Mouse (Mus musculus) 3134 (cell line): ENCODE measurements around the gene Trim56.
"Not testable (repeated sequence)": the region's sequence is repeated elsewhere in the genome, so short reads cannot be mapped to it uniquely, and the experiment has no call there.

Source experiments
- DNase-seq: peaks from one replicate; pipeline ENCODE4 v3.0.0-alpha.2; 2011; ENCODE audit warnings: low spot score; ENCODE audit not compliant: insufficient read length; ENCODE audit errors: extremely low read depth

Gene Trim56

GRCm38 (mm10) chr5:137115866-137116847 lies at the start of gene Trim56:
TSS of gene Trim56 (minus strand) at chr5:137116209.
- DNase-seq: peak; percentile 83

DNA sequence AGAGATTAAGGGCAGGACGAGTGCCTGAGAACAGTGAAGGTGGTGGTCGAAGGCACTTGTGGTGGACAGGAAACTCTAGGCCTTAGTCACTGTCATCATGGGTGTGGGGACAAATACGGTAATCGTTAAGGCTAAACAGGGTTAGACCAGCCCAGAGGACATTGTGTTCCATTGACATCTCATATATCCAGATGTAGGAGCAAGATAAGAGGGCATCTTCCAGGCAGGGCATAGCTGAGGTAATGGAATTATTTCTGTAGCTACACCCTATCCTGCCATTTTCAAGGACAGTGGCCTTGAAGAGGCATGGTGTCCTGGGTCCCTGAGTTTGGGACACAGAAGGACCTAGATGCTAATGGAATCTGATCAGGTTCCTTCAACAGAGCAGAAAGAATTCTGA lies 45.8 kb upstream of the Trim56 start:
- DNase-seq: no peak

- DNase-seq: peak; percentile 22
Observed at GRCm38 (mm10) chr5:137159461-137159860, 43.5 kb upstream of the Trim56 start.

- DNase-seq: no peak
Observed at GRCm38 (mm10) chr5:137153289-137153688, 37.3 kb upstream of the Trim56 start.

DNA sequence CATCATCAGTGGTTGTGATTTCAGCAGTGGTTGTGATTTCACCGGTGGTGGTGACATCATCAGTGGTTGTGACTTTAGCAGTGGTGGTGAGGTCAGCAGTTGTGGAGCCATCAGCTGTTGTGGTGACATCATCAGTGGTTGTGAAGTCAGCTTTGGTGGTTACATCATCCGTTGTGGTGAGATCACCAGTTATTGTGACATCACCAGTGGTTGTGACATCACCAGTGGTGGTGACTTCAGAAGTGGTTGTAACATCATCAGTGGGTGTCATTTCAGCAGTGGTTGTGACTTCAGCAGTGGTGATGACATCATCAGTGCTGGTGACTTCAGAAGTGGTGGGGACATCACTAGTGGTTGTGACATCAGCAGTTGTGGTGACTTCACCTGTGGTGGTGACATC lies 36.6 kb upstream of the Trim56 start:
- DNase-seq: no peak

DNA sequence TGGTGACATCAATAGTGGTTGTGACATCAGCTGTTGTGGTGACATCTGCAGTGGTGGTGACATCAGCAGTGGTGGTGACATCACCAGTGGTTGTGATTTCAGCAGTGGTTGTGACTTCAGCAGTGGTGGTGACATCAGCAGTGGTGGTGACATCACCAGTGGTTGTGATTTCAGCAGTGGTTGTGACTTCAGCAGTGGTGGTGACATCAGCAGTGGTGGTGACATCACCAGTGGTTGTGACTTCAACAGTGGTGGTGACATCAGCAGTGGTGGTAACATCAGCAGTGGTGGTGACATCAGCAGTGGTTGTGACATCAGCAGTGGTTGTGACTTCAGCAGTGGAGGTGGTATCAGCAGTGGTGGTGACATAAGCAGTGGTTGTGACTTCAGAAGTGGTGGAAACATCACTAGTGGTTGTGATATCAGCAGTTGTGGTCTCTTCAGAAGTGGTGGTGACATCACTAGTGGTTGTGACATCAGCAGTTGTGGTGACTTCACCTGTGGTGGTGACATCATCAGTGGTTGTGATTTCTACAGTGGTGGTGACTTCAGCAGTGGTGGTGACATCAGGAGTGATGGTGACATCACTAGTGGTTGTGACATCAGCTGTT lies 33.4 kb upstream of the Trim56 start, which contains the start of gene Muc3:
TSS of gene Muc3 (minus strand) at position 51 of the 611 bp plus-strand sequence.
- DNase-seq: not testable (repeated sequence)

DNA sequence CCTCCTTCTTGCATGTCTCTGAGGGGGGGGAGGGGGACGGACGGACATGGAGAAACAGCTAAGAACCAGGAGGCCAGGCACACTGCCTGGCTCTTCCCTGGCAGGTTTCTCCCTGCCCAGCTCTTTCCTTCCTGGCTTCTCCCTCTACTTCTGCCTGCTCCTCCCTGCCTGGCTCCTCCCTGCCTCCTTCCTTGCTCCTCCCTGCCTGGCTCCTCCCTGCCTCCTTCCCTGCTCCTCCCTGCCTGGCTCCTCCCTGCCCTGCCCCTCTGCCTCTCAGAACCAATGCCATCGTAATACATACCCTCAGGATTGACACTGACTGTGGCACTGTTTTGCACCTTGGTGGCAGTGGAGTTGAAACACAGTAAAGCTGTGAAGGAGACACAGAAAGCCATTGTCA lies 24.8 kb upstream of the Trim56 start:
- no peak for DNase-seq

- DNase-seq: no peak
Observed at GRCm38 (mm10) chr5:137138977-137139376, 23.0 kb upstream of the Trim56 start.

- DNase-seq: no peak
Observed at GRCm38 (mm10) chr5:137134959-137135358, 18.9 kb upstream of the Trim56 start.

GRCm38 (mm10) chr5:137131490-137131889 lies 15.5 kb upstream of the Trim56 start:
- no peak for DNase-seq

- DNase-seq: no peak
Observed at GRCm38 (mm10) chr5:137129281-137129680, 13.3 kb upstream of the Trim56 start.

GRCm38 (mm10) chr5:137123516-137123915 lies 7.5 kb upstream of the Trim56 start:
- no peak for DNase-seq

- DNase-seq: no peak
Observed at GRCm38 (mm10) chr5:137122686-137123193, 6.7 kb upstream of the Trim56 start.

- DNase-seq: no peak
Observed at GRCm38 (mm10) chr5:137121280-137121679, 5.3 kb upstream of the Trim56 start.

GRCm38 (mm10) chr5:137118878-137119277 lies 2.9 kb upstream of the Trim56 start:
- DNase-seq: no peak

- DNase-seq: not testable (repeated sequence)
Observed at GRCm38 (mm10) chr5:137117994-137118393, 2.0 kb upstream of the Trim56 start.

- no peak for DNase-seq
Observed at GRCm38 (mm10) chr5:137116987-137117386, 978 bp upstream of the Trim56 start.

- DNase-seq: no peak
Observed at GRCm38 (mm10) chr5:137114891-137115561, 983 bp downstream of the Trim56 start.

DNA sequence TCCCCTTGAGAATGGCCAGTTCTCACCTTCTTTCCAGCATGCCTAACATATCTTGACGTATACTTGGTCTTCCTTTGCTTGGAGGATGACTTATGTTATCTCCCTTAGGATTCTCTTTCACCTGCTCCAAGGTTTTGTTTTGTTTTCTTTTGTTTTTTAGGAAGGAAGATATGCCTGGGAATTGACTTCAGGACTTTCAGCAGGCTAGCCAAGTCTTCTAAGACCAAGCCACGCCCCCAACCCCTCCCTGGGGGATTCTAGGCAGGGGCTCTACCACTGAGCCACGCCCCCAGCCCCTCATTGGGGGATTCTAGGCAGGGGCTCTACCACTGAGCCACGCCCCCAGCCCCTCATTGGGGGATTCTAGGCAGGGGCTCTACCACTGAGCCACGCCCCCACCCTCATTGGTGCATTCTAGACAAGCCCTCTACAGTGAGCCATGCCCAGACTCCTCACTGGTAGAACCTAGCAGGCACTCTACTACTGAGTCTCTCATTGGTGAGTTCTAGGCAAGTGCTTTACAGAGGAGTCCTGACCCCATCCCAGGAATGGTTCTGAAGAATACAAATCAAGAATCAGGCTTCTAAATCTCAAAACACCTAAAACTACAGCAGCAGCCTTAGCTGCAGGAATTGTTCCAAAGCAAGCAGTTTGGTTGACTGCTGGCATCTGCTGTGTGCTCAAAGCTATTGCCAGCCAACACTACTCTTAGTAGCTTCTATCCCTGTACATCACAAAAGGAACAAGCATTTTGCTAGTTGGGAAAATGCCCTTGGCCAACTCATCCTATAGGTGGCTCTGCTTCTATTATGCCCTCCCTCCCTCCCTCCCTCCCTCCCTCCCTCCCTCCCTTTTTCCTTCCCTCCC lies 4.2 kb downstream of the Trim56 start:
- DNase-seq: no peak

DNA sequence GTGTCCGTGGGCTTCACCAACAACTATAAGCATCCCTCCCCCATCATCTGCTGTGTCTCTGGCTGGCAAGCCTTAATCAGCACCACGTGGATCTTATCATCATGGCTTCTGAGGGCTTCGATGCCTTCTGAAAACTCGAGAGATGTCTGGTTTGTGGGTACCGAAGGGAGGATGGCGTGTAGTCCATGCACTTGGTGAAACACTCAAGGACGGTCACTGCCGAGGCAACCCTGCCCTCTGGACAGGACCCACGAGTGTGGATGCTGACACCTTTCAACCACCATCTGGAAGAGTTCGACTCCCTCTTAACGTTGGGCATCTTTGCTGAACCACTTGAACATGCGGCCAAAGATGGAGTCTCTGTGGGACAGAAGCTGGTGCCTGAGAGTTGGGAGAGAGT lies 5.1 kb downstream of the Trim56 start:
- DNase-seq: no peak
